Mouse (Mus musculus) embryonic facial prominence, embryonic 11.5 days (tissue): ENCODE data around the gene Ilk. TPM values are rescaled to one million over a fixed set of nuclear protein-coding genes. Genes with fewer than 3 reads are reported as not detected.

Experiments used
- polyA plus RNA-seq: library from polyadenylated mRNA; unstranded; fragments of >200 nt; fragmentation: Nextera tagmentation; extraction: Ambion mirVana; gene quantifications from 2 replicates; pipeline ENCODE4 v1.2.1, GENCODE M21; 2014

The Ilk gene
- polyA plus RNA-seq, 1 experiment from 2014 or later, result 239 TPM

Other genes starting within 250 kb of the Ilk start
- gene Smpd1, start 182.2 kb upstream of the Ilk start, polyA plus RNA-seq, result 38.5 and 45.2 TPM in 2 replicates
- gene Apbb1, start 154.9 kb upstream of the Ilk start, polyA plus RNA-seq, result 59.7 and 68.7 TPM in 2 replicates
- 0.14 and 0.59 TPM in 2 replicates for gene Hpx, start 136.5 kb upstream of the Ilk start, polyA plus RNA-seq
- gene Trim3, start 103.0 kb upstream of the Ilk start, polyA plus RNA-seq, result 19.2 and 23.6 TPM in 2 replicates
- gene Timm10b, start 96.5 kb upstream of the Ilk start, polyA plus RNA-seq, result 150 and 152 TPM in 2 replicates
- gene Arfip2, start 96.2 kb upstream of the Ilk start, polyA plus RNA-seq, result 71.2 and 76.3 TPM in 2 replicates
- 7.7 and 11.4 TPM in 2 replicates for gene Gm45799, start 96.0 kb upstream of the Ilk start, polyA plus RNA-seq
- 0.28 and 1.4 TPM in 2 replicates for gene Dnhd1, start 85.8 kb upstream of the Ilk start, polyA plus RNA-seq
- gene Rrp8, start 793 bp downstream of the Ilk start, polyA plus RNA-seq, result 46.2 and 51.2 TPM in 2 replicates
- 168 and 181 TPM in 2 replicates for gene Taf10, start 7.8 kb downstream of the Ilk start, polyA plus RNA-seq
- 38.1 and 42.6 TPM in 2 replicates for gene Tpp1, start 15.6 kb downstream of the Ilk start, polyA plus RNA-seq
- 18.5 and 19.3 TPM in 2 replicates for gene Dchs1, start 51.1 kb downstream of the Ilk start, polyA plus RNA-seq
- 294 and 319 TPM in 2 replicates for gene Mrpl17, start 74.5 kb downstream of the Ilk start, polyA plus RNA-seq
- gene Gm4070, start 217.4 kb downstream of the Ilk start, polyA plus RNA-seq, result 0.34 TPM in 1 of 2 replicates, not detected in the other